Mouse (Mus musculus): ENCODE results near the gene Mrpl32. TPM values are rescaled to one million over a fixed set of nuclear protein-coding genes. Genes with fewer than 3 reads are reported as not detected.

The Mrpl32 gene
- polyA plus RNA-seq (2012; rRNA removed): 10.3 and 11.9 TPM in 2 replicates

GRCm38 (mm10) chr13:14612926-14613529, at the start of gene Mrpl32, which contains the start of gene Psma2:
TSS of gene Mrpl32 (minus strand) at chr13:14613165.
TSS of gene Psma2 (plus strand) at chr13:14613240.
- H3K27me3 ChIP-seq (ENCODE audit: control insufficient read depth, insufficient read depth, low read length): no peaks in the 10 kb centered on the region
- DNase-seq: peak; percentile 97
- H3K4me3 ChIP-seq (ENCODE audit: control insufficient read depth, insufficient read depth, low read length): peak within 1 kb of the TSS; percentile 98
- peaks cover 21% of the 10 kb centered on the region for H3K36me3 ChIP-seq (ENCODE audit: control insufficient read depth, insufficient read depth, low read length)
- WGBS: under 1% methylated on average over 42 of the region's 42 CpGs
- H3K4me1 ChIP-seq (replicated peaks; ENCODE audit: control insufficient read depth, insufficient read depth, low read length): no peaks in the 10 kb centered on the region
- H3K27ac ChIP-seq (ENCODE audit: control insufficient read depth, insufficient read depth, low read length): peak within 1 kb of the TSS; percentile 85
- peak; percentile 67 for TF ChIP-seq POLR2A (IDR thresholded peaks at IDR 0.05; ENCODE audit: control insufficient read depth, extremely low read depth, insufficient read depth, low read length, poor library complexity)
- TF ChIP-seq CTCF (IDR thresholded peaks at IDR 0.05; ENCODE audit: borderline replicate concordance, control insufficient read depth, extremely low read depth, insufficient read depth, low read length, poor library complexity): peak; percentile 45; the same call in 1 of the 2 replicates

GRCm38 (mm10) chr13:14649301-14649700, 36.3 kb upstream of the Mrpl32 start:
- DNase-seq: no peak
- Histone ChIP-seq H3K36me3 (ENCODE audit: control insufficient read depth, insufficient read depth, low read length) (no peaks in the 10 kb centered on the region), H3K27me3 (ENCODE audit: control insufficient read depth, insufficient read depth, low read length) (no peaks in the 10 kb centered on the region), H3K27ac (ENCODE audit: control insufficient read depth, insufficient read depth, low read length) (no peak overlapping the region), H3K4me3 (ENCODE audit: control insufficient read depth, insufficient read depth, low read length) (no peak overlapping the region), H3K4me1 (replicated peaks; ENCODE audit: control insufficient read depth, insufficient read depth, low read length) (no peaks in the 10 kb centered on the region)
- TF ChIP-seq CTCF (IDR thresholded peaks at IDR 0.05; ENCODE audit: borderline replicate concordance, control insufficient read depth, extremely low read depth, insufficient read depth, low read length, poor library complexity) (no peak), POLR2A (IDR thresholded peaks at IDR 0.05; ENCODE audit: control insufficient read depth, extremely low read depth, insufficient read depth, low read length, poor library complexity) (no peak)
- WGBS: 43% methylated on average over 1 of the region's 1 CpGs

GRCm38 (mm10) chr13:14639998-14640397, 27.0 kb upstream of the Mrpl32 start:
- Histone ChIP-seq H3K4me3 (ENCODE audit: control insufficient read depth, insufficient read depth, low read length) (no peak overlapping the region), H3K36me3 (ENCODE audit: control insufficient read depth, insufficient read depth, low read length) (peaks cover 13% of the 10 kb centered on the region), H3K27me3 (ENCODE audit: control insufficient read depth, insufficient read depth, low read length) (no peaks in the 10 kb centered on the region), H3K27ac (ENCODE audit: control insufficient read depth, insufficient read depth, low read length) (no peak overlapping the region), H3K4me1 (replicated peaks; ENCODE audit: control insufficient read depth, insufficient read depth, low read length) (no peaks in the 10 kb centered on the region)
- DNase-seq: no peak
- 67% methylated on average over 1 of the region's 1 CpGs for WGBS
- no peak for TF ChIP-seq POLR2A (IDR thresholded peaks at IDR 0.05; ENCODE audit: control insufficient read depth, extremely low read depth, insufficient read depth, low read length, poor library complexity)
- no peak for TF ChIP-seq CTCF (IDR thresholded peaks at IDR 0.05; ENCODE audit: borderline replicate concordance, control insufficient read depth, extremely low read depth, insufficient read depth, low read length, poor library complexity)

DNA sequence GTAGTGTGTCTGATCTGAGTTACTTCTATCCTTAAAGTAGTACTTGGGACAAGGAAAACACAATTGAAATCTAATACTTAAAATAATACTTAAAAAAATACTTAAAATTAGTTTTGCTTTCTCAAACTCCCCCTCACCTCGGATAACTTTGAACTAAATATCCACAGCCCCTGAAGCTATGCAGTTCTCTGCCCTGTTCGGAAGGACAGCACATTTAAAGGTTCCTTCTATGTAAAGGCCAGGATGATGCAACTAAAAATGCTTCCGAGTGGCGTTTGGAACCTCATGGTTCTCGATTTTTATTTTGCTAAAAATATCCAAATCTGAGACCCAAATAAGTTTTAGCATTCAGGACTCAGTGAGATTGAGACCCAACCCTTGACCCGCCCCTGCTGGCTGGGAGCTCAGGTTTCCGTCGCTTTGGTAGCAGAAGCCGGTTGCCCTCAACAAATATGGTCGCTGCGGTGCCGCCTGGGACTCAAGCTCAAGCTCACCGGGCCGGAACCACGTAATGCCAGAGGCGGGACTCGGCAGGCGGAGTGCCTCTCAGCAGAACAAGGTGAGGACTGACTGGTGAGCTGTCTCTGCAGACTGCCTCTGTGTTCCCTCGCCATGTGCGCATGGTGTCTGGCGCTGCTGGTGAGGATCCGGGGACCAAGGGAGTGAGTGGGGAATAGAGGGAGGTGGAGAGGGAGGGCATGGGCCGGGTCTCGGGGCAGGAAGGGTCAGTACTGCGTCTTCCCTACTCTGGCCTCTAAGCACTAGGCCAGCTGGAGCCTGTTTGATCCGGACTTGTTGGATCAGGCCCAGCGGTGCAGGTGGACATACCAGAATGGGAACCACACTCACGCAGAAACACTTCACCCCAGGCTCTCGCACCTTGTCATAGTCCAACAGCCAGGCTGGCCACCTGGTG, 17.0 kb upstream of the Mrpl32 start, which contains the start of gene AW209491:
TSS of gene AW209491 (plus strand) at position 429 of the 916 bp plus-strand sequence.
- Histone ChIP-seq H3K27me3 (ENCODE audit: control insufficient read depth, insufficient read depth, low read length) (no peaks in the 10 kb centered on the region), H3K4me3 (ENCODE audit: control insufficient read depth, insufficient read depth, low read length) (peak within 1 kb of the TSS; percentile 71), H3K36me3 (ENCODE audit: control insufficient read depth, insufficient read depth, low read length) (peaks cover 16% of the 10 kb centered on the region), H3K27ac (ENCODE audit: control insufficient read depth, insufficient read depth, low read length) (no peak within 1 kb of the TSS), H3K4me1 (replicated peaks; ENCODE audit: control insufficient read depth, insufficient read depth, low read length) (peaks cover 6% of the 10 kb centered on the region; the same call in 1 of the 2 replicates)
- peak; percentile 93 for DNase-seq
- TF ChIP-seq POLR2A (IDR thresholded peaks at IDR 0.05; ENCODE audit: control insufficient read depth, extremely low read depth, insufficient read depth, low read length, poor library complexity) (peak; percentile 49; the same call in 1 of the 2 replicates), CTCF (IDR thresholded peaks at IDR 0.05; ENCODE audit: borderline replicate concordance, control insufficient read depth, extremely low read depth, insufficient read depth, low read length, poor library complexity) (peak; percentile 25; the same call in 1 of the 2 replicates)
- 2% methylated on average over 29 of the region's 29 CpGs for WGBS

GRCm38 (mm10) chr13:14618724-14619123, 5.8 kb upstream of the Mrpl32 start:
- TF ChIP-seq CTCF (IDR thresholded peaks at IDR 0.05; ENCODE audit: borderline replicate concordance, control insufficient read depth, extremely low read depth, insufficient read depth, low read length, poor library complexity): no peak
- no peak for TF ChIP-seq POLR2A (IDR thresholded peaks at IDR 0.05; ENCODE audit: control insufficient read depth, extremely low read depth, insufficient read depth, low read length, poor library complexity)
- no peaks in the 10 kb centered on the region for H3K27me3 ChIP-seq (ENCODE audit: control insufficient read depth, insufficient read depth, low read length)
- no peaks in the 10 kb centered on the region for H3K4me1 ChIP-seq (replicated peaks; ENCODE audit: control insufficient read depth, insufficient read depth, low read length)
- no peak overlapping the region for H3K4me3 ChIP-seq (ENCODE audit: control insufficient read depth, insufficient read depth, low read length)
- 26% methylated on average over 2 of the region's 2 CpGs for WGBS
- DNase-seq: peak; percentile 84
- no peak overlapping the region for H3K27ac ChIP-seq (ENCODE audit: control insufficient read depth, insufficient read depth, low read length)
- peaks cover 59% of the 10 kb centered on the region for H3K36me3 ChIP-seq (ENCODE audit: control insufficient read depth, insufficient read depth, low read length)

DNA sequence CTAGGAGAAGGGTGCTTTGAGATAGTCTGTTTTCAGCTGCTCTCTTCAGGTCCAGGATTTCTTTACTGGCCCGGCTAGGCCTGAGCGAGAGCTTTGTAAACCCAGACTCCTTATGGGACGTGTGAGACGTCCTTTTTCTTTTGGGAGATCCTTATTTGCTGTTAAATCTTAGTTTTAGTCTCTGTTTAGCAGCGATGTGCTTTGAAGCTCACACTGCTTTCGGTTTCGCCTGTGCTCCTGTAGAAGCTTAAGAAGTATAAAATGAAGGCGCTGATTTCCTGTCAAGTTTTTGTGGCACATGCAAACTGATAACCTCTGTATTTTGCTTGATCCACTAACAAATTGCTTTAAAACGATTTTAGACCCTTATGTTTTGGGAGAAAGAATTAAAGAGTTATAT, 588 bp upstream of the Mrpl32 start:
- Histone ChIP-seq H3K4me1 (replicated peaks; ENCODE audit: control insufficient read depth, insufficient read depth, low read length) (no peaks in the 10 kb centered on the region), H3K4me3 (ENCODE audit: control insufficient read depth, insufficient read depth, low read length) (peak overlapping the region; percentile 98), H3K27me3 (ENCODE audit: control insufficient read depth, insufficient read depth, low read length) (no peaks in the 10 kb centered on the region), H3K36me3 (ENCODE audit: control insufficient read depth, insufficient read depth, low read length) (peaks cover 24% of the 10 kb centered on the region), H3K27ac (ENCODE audit: control insufficient read depth, insufficient read depth, low read length) (peak overlapping the region; percentile 85)
- DNase-seq: no peak
- TF ChIP-seq POLR2A (IDR thresholded peaks at IDR 0.05; ENCODE audit: control insufficient read depth, extremely low read depth, insufficient read depth, low read length, poor library complexity) (no peak), CTCF (IDR thresholded peaks at IDR 0.05; ENCODE audit: borderline replicate concordance, control insufficient read depth, extremely low read depth, insufficient read depth, low read length, poor library complexity) (no peak)
- WGBS: under 1% methylated on average over 9 of the region's 9 CpGs
